Mouse (Mus musculus) neural tube, embryonic 14.5 days (tissue): Measurements from ENCODE around the gene Slamf7. TPM values are rescaled to one million over a fixed set of nuclear protein-coding genes. Genes with fewer than 3 reads are reported as not detected.

Experiments used
- ATAC-seq: fragments of 200-750 bp; cut with Nextera tagmentation; 2 replicates; pipeline ENCODE4 v1.8.0; 2017; ENCODE audit warnings: low read depth, mild to moderate bottlenecking, moderate TSS enrichment, moderate library complexity
- H3K27ac ChIP-seq: fragments of 300-500 bp; sonication (generic); 2 replicates; pipeline ENCODE4 v1.5.1; 2014; ENCODE audit warnings: low read depth, mild to moderate bottlenecking, control low read depth, low read length, moderate library complexity, mixed read lengths
- H3K27me3 ChIP-seq: fragments of 300-500 bp; sonication (generic); 2 replicates; pipeline ENCODE4 v1.6.1; 2014; ENCODE audit warnings: low read length; ENCODE audit not compliant: control insufficient read depth, insufficient read depth
- H3K36me3 ChIP-seq: fragments of 300-500 bp; sonication (generic); 2 replicates; pipeline ENCODE4 v1.6.1; 2014; ENCODE audit warnings: low read length, mixed read lengths; ENCODE audit not compliant: control insufficient read depth, insufficient read depth
- H3K4me1 ChIP-seq: fragments of 300-500 bp; sonication (generic); 2 replicates; pipeline ENCODE4 v1.6.1; 2014; ENCODE audit warnings: low read length; ENCODE audit not compliant: control insufficient read depth, insufficient read depth
- H3K4me2 ChIP-seq: fragments of 300-500 bp; sonication (generic); 2 replicates; pipeline ENCODE4 v1.6.1; 2014; ENCODE audit warnings: mild to moderate bottlenecking, low read depth, low read length, control low read depth
- H3K4me3 ChIP-seq: fragments of 300-500 bp; sonication (generic); 2 replicates; pipeline ENCODE4 v1.5.1; 2014; ENCODE audit warnings: low read depth, low read length, control low read depth, mixed read lengths
- H3K9ac ChIP-seq: fragments of 300-500 bp; sonication (generic); replicated peaks from 2 replicates; pipeline ENCODE4 v1.6.1; 2014; ENCODE audit warnings: low read depth, mild to moderate bottlenecking, control low read depth, low read length, mixed read lengths
- H3K9me3 ChIP-seq: fragments of 300-500 bp; sonication (generic); 2 replicates; pipeline ENCODE4 v1.6.1; 2016; ENCODE audit warnings: low read length; ENCODE audit not compliant: control insufficient read depth
- WGBS: fragments of 180-500 bp; shearing (Covaris S2); extraction: QIAGEN DNeasy Blood & Tissue Kit; methylation state at CpG from one replicate; pipeline ENCODE4 v1.1.7; 2014; 5-methylcytosine and 5-hydroxymethylcytosine counted together
- microRNA-seq: library from miRNA; unstranded; fragments of <30 nt; microRNA quantifications from one replicate; pipeline ENCODE4, GENCODE M21; 2016
- polyA plus RNA-seq: library from polyadenylated mRNA; unstranded; fragments of >200 nt; fragmentation: Nextera tagmentation; extraction: Ambion mirVana; gene quantifications from 2 replicates; pipeline ENCODE4 v1.2.1, GENCODE M21; 2014

The Slamf7 gene
- polyA plus RNA-seq, 1 experiment from 2014 or later = not detected

DNA sequence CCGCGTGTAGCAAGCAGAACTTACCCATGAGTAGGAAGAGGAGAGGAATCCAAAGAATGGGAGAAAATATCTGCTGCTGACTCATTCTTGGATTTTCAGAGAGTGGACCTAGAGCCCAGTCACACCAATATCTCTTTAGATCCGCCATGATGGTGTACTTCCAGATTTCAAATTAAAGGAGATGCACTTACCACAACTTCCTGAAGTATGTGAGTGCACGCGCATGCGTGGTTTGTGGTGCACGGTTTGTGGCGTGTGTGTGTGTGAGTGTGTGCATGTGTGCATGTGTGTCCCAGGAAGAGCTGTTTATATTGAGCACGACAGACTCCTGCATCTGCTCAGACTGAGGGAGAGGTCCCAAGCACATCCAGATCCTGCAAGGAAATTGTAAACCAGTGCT, 45.7 kb downstream of the Slamf7 start, which contains the start of gene Ly9:
Ly9 (minus strand) TSS at position 235 of the 400 bp plus-strand sequence.
- no peak for ATAC-seq
- H3K27me3 ChIP-seq = no peaks in the 10 kb centered on the region
- 86% methylated on average over 9 of the region's 9 CpGs for WGBS
- no peak within 1 kb of the TSS for H3K27ac ChIP-seq
- no peak within 1 kb of the TSS for H3K4me2 ChIP-seq
- H3K36me3 ChIP-seq = no peaks in the 10 kb centered on the region
- no peaks in the 10 kb centered on the region for H3K4me1 ChIP-seq
- no peaks in the 10 kb centered on the region for H3K9me3 ChIP-seq
- no peak within 1 kb of the TSS for H3K4me3 ChIP-seq
- no peak within 1 kb of the TSS for H3K9ac ChIP-seq

- Histone ChIP-seq H3K4me2 (no peak overlapping the region), H3K4me3 (no peak overlapping the region), H3K27ac (no peak overlapping the region), H3K9me3 (no peaks in the 10 kb centered on the region), H3K9ac (no peak overlapping the region), H3K36me3 (no peaks in the 10 kb centered on the region), H3K4me1 (no peaks in the 10 kb centered on the region), H3K27me3 (no peaks in the 10 kb centered on the region)
- no peak for ATAC-seq
- 84% methylated on average over 3 of the region's 3 CpGs for WGBS
Observed at GRCm38 (mm10) chr1:171606656-171607055, 46.2 kb downstream of the Slamf7 start.

DNA sequence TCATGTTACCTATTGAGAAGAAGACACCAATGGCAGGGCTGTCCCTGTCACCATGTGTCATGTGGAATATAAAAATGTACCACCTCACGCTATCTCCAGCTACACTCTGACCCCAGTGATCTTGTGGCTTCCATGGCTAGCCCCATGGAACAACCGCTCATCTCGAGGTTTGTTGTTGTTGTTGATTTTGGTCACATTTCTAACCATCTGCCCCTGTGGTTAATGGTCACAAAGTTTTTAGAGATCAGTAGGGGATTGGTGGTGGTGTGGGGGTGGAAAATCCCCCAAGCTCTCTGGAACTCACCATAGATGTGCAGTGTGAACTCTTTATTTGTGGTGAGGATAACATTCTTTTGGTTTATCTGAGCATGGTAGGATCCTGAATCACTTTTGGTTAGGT, 48.1 kb downstream of the Slamf7 start:
- Histone ChIP-seq H3K9me3 (no peaks in the 10 kb centered on the region), H3K4me1 (no peaks in the 10 kb centered on the region), H3K27ac (no peak overlapping the region), H3K4me3 (no peak overlapping the region), H3K4me2 (no peak overlapping the region), H3K36me3 (no peaks in the 10 kb centered on the region), H3K27me3 (no peaks in the 10 kb centered on the region), H3K9ac (no peak overlapping the region)
- whole genome bisulfite sequencing = 88% methylated on average over 3 of the region's 3 CpGs
- ATAC-seq = no peak

- WGBS = 90% methylated on average over 2 of the region's 2 CpGs
- no peak for ATAC-seq
- Histone ChIP-seq H3K4me2 (no peak overlapping the region), H3K27me3 (no peaks in the 10 kb centered on the region), H3K4me3 (no peak overlapping the region), H3K36me3 (no peaks in the 10 kb centered on the region), H3K4me1 (no peaks in the 10 kb centered on the region), H3K9ac (no peak overlapping the region), H3K27ac (no peak overlapping the region), H3K9me3 (no peaks in the 10 kb centered on the region)
Observed at GRCm38 (mm10) chr1:171584584-171584983, 68.3 kb downstream of the Slamf7 start.

Small RNAs within 50 kb of the gene (microRNA-seq; reads per million reads assigned to microRNA genes)
- gene Mir7683 = not detected

Other genes starting within 250 kb of the Slamf7 start
- gene Usf1, start 241.7 kb downstream of the Slamf7 start, polyA plus RNA-seq = 164 and 191 TPM in 2 replicates
- gene Tstd1, start 234.2 kb downstream of the Slamf7 start, polyA plus RNA-seq = 2.9 and 3.8 TPM in 2 replicates
- gene F11r, start 215.5 kb downstream of the Slamf7 start, polyA plus RNA-seq = 8.0 and 13.5 TPM in 2 replicates
- gene Alyref2, start 149.6 kb downstream of the Slamf7 start, polyA plus RNA-seq = 30.1 and 32.7 TPM in 2 replicates
- not detected in 2 replicates for gene Itln1, start 117.7 kb downstream of the Slamf7 start, polyA plus RNA-seq
- not detected in 2 replicates for gene Cd244a, start 93.8 kb downstream of the Slamf7 start, polyA plus RNA-seq
- not detected in 2 replicates for gene Ly9, start 45.6 kb downstream of the Slamf7 start, polyA plus RNA-seq
- gene Cd48, start 29.0 kb upstream of the Slamf7 start, polyA plus RNA-seq = 0.40 and 0.98 TPM in 2 replicates
- gene Slamf1, start 114.1 kb upstream of the Slamf7 start, polyA plus RNA-seq = 0.09 TPM in 2 replicates
- gene Cd84, start 186.7 kb upstream of the Slamf7 start, polyA plus RNA-seq = 0.95 and 1.5 TPM in 2 replicates
- not detected in 2 replicates for gene Gm10521, start 242.6 kb upstream of the Slamf7 start, polyA plus RNA-seq